Mouse (Mus musculus): ENCODE measurements around the gene Heyl. TPM values are rescaled to one million over a fixed set of nuclear protein-coding genes. Genes with fewer than 3 reads are reported as not detected.

The Heyl gene
- polyA plus RNA-seq, 1 experiment from 2014 or later, result 8.2 TPM

- 62% methylated on average over 10 of the region's 10 CpGs for WGBS
- H3K9ac ChIP-seq, result no peak overlapping the region
- no peak for ATAC-seq (ENCODE audit: low FRiP score)
Measured at GRCm38 (mm10) chr4:123225718-123226403, 7.5 kb upstream of the Heyl start.

GRCm38 (mm10) chr4:123227707-123228106 is 5.6 kb upstream of the Heyl start:
- no peak overlapping the region for H3K27ac ChIP-seq

More at GRCm38 (mm10) chr4:123225718-123226403, 7.5 kb upstream of the Heyl start:
- DNase-seq (ENCODE audit: low spot score), result no peak
- Histone ChIP-seq H3K4me1 (replicated peaks; ENCODE audit: control insufficient read depth, insufficient read depth, low read length) (no peaks in the 10 kb centered on the region), H3K27me3 (ENCODE audit: control insufficient read depth, insufficient read depth, low read length) (no peaks in the 10 kb centered on the region), H3K36me3 (replicated peaks; ENCODE audit: control insufficient read depth, insufficient read depth) (no peaks in the 10 kb centered on the region), H3K9me3 (ENCODE audit: control insufficient read depth, low read length) (no peaks in the 10 kb centered on the region), H3K4me3 (replicated peaks; ENCODE audit: low read length) (no peak overlapping the region), H3K4me2 (replicated peaks) (no peak overlapping the region), H3K27ac (no peak overlapping the region)

GRCm38 (mm10) chr4:123228270-123228669 is 5.1 kb upstream of the Heyl start:
- H3K4me3 ChIP-seq (replicated peaks; ENCODE audit: low read length), result no peak overlapping the region
- no peaks in the 10 kb centered on the region for H3K4me1 ChIP-seq (replicated peaks; ENCODE audit: control insufficient read depth, insufficient read depth, low read length)
- peaks cover 8% of the 10 kb centered on the region for H3K27me3 ChIP-seq (ENCODE audit: control insufficient read depth, insufficient read depth, low read length)
- H3K9me3 ChIP-seq (ENCODE audit: control insufficient read depth, low read length), result no peaks in the 10 kb centered on the region
- ATAC-seq (ENCODE audit: low FRiP score) (no peak), DNase-seq (ENCODE audit: low spot score) (no peak)
- H3K36me3 ChIP-seq (replicated peaks; ENCODE audit: control insufficient read depth, insufficient read depth), result no peaks in the 10 kb centered on the region
- 48% methylated on average over 2 of the region's 2 CpGs for WGBS
- H3K4me2 ChIP-seq (replicated peaks), result no peak overlapping the region
- H3K9ac ChIP-seq, result no peak overlapping the region
- H3K27ac ChIP-seq, result no peak overlapping the region

More at GRCm38 (mm10) chr4:123227707-123228106, 5.6 kb upstream of the Heyl start:
- H3K4me1 ChIP-seq (replicated peaks; ENCODE audit: control insufficient read depth, insufficient read depth, low read length), result no peaks in the 10 kb centered on the region
- H3K4me2 ChIP-seq (replicated peaks), result no peak overlapping the region
- ATAC-seq (ENCODE audit: low FRiP score) (no peak), DNase-seq (ENCODE audit: low spot score) (no peak)
- no peaks in the 10 kb centered on the region for H3K9me3 ChIP-seq (ENCODE audit: control insufficient read depth, low read length)
- no peaks in the 10 kb centered on the region for H3K36me3 ChIP-seq (replicated peaks; ENCODE audit: control insufficient read depth, insufficient read depth)
- no peak overlapping the region for H3K9ac ChIP-seq
- no peak overlapping the region for H3K4me3 ChIP-seq (replicated peaks; ENCODE audit: low read length)
- 42% methylated on average over 4 of the region's 4 CpGs for WGBS
- peaks cover 2% of the 10 kb centered on the region for H3K27me3 ChIP-seq (ENCODE audit: control insufficient read depth, insufficient read depth, low read length)

- no peaks in the 10 kb centered on the region for H3K36me3 ChIP-seq (replicated peaks; ENCODE audit: control insufficient read depth, insufficient read depth)
- peaks cover 17% of the 10 kb centered on the region for H3K27me3 ChIP-seq (ENCODE audit: control insufficient read depth, insufficient read depth, low read length)
- no peak overlapping the region for H3K9ac ChIP-seq
- 0 out of 2 replicates have a peak, but pooled peaks cover 4% of the 10 kb centered on the region for H3K4me1 ChIP-seq (replicated peaks; ENCODE audit: control insufficient read depth, insufficient read depth, low read length)
- H3K9me3 ChIP-seq (ENCODE audit: control insufficient read depth, low read length), result no peaks in the 10 kb centered on the region
- ATAC-seq (ENCODE audit: low FRiP score) (no peak), DNase-seq (ENCODE audit: low spot score) (no peak)
- H3K4me3 ChIP-seq (replicated peaks; ENCODE audit: low read length), result no peak overlapping the region
- H3K27ac ChIP-seq, result no peak overlapping the region
- no peak overlapping the region for H3K4me2 ChIP-seq (replicated peaks)
- 82% methylated on average over 11 of the region's 11 CpGs for WGBS
Measured at GRCm38 (mm10) chr4:123229166-123229565, 4.2 kb upstream of the Heyl start.

- Histone ChIP-seq H3K4me3 (replicated peaks; ENCODE audit: low read length) (no peak overlapping the region), H3K4me1 (replicated peaks; ENCODE audit: control insufficient read depth, insufficient read depth, low read length) (0 out of 2 replicates have a peak, but pooled peaks cover 4% of the 10 kb centered on the region), H3K27me3 (ENCODE audit: control insufficient read depth, insufficient read depth, low read length) (peaks cover 23% of the 10 kb centered on the region), H3K36me3 (replicated peaks; ENCODE audit: control insufficient read depth, insufficient read depth) (no peaks in the 10 kb centered on the region), H3K9ac (no peak overlapping the region), H3K9me3 (ENCODE audit: control insufficient read depth, low read length) (no peaks in the 10 kb centered on the region), H3K27ac (no peak overlapping the region), H3K4me2 (replicated peaks) (no peak overlapping the region; the same call in 1 of the 2 replicates)
- ATAC-seq (ENCODE audit: low FRiP score) (no peak), DNase-seq (ENCODE audit: low spot score) (no peak)
- WGBS, result 64% methylated on average over 3 of the region's 3 CpGs
Measured at GRCm38 (mm10) chr4:123232841-123233240, 515 bp upstream of the Heyl start.

- no peak for DNase-seq (ENCODE audit: low spot score)
- no peak overlapping the region for H3K27ac ChIP-seq
- ATAC-seq (ENCODE audit: low FRiP score), result no peak
- 53% methylated on average over 9 of the region's 9 CpGs for WGBS
- peaks cover 40% of the 10 kb centered on the region for H3K27me3 ChIP-seq (ENCODE audit: control insufficient read depth, insufficient read depth, low read length)
- H3K4me1 ChIP-seq (replicated peaks; ENCODE audit: control insufficient read depth, insufficient read depth, low read length), result peaks cover 15% of the 10 kb centered on the region; the same call in 1 of the 2 replicates
- H3K4me3 ChIP-seq (replicated peaks; ENCODE audit: low read length), result no peak overlapping the region
- no peaks in the 10 kb centered on the region for H3K9me3 ChIP-seq (ENCODE audit: control insufficient read depth, low read length)
- H3K36me3 ChIP-seq (replicated peaks; ENCODE audit: control insufficient read depth, insufficient read depth), result no peaks in the 10 kb centered on the region
- no peak overlapping the region for H3K9ac ChIP-seq
- 0 out of 2 replicates have a peak overlapping the region, but pooled peaks have one; percentile 19 for H3K4me2 ChIP-seq (replicated peaks)
Measured at GRCm38 (mm10) chr4:123235835-123236430, 2.6 kb downstream of the Heyl start.

- Histone ChIP-seq H3K27me3 (ENCODE audit: control insufficient read depth, insufficient read depth, low read length) (peaks cover 40% of the 10 kb centered on the region), H3K4me2 (replicated peaks) (0 out of 2 replicates have a peak overlapping the region, but pooled peaks have one; percentile 19)
- DNase-seq (ENCODE audit: low spot score), result no peak
Measured at GRCm38 (mm10) chr4:123236431-123237031, 3.2 kb downstream of the Heyl start.

GRCm38 (mm10) chr4:123237386-123238266 is 4.3 kb downstream of the Heyl start:
- H3K9ac ChIP-seq, result no peak overlapping the region
- H3K4me3 ChIP-seq (replicated peaks; ENCODE audit: low read length), result no peak overlapping the region
- no peaks in the 10 kb centered on the region for H3K9me3 ChIP-seq (ENCODE audit: control insufficient read depth, low read length)
- peaks cover 38% of the 10 kb centered on the region for H3K27me3 ChIP-seq (ENCODE audit: control insufficient read depth, insufficient read depth, low read length)
- 64% methylated on average over 6 of the region's 6 CpGs for WGBS
- no peak overlapping the region; the same call in 1 of the 2 replicates for H3K4me2 ChIP-seq (replicated peaks)
- ATAC-seq (ENCODE audit: low FRiP score) (no peak), DNase-seq (ENCODE audit: low spot score) (no peak)
- H3K4me1 ChIP-seq (replicated peaks; ENCODE audit: control insufficient read depth, insufficient read depth, low read length), result peaks cover 15% of the 10 kb centered on the region; the same call in 1 of the 2 replicates
- H3K27ac ChIP-seq, result no peak overlapping the region
- H3K36me3 ChIP-seq (replicated peaks; ENCODE audit: control insufficient read depth, insufficient read depth), result no peaks in the 10 kb centered on the region

More at GRCm38 (mm10) chr4:123236431-123237031, 3.2 kb downstream of the Heyl start:
- H3K9ac ChIP-seq, result no peak overlapping the region
- H3K4me3 ChIP-seq (replicated peaks; ENCODE audit: low read length), result no peak overlapping the region
- WGBS, result 84% methylated on average over 13 of the region's 13 CpGs
- peaks cover 15% of the 10 kb centered on the region; the same call in 1 of the 2 replicates for H3K4me1 ChIP-seq (replicated peaks; ENCODE audit: control insufficient read depth, insufficient read depth, low read length)
- ATAC-seq (ENCODE audit: low FRiP score), result no peak
- H3K27ac ChIP-seq, result no peak overlapping the region
- no peaks in the 10 kb centered on the region for H3K36me3 ChIP-seq (replicated peaks; ENCODE audit: control insufficient read depth, insufficient read depth)
- H3K9me3 ChIP-seq (ENCODE audit: control insufficient read depth, low read length), result no peaks in the 10 kb centered on the region
